In the genomic region with DNA sequence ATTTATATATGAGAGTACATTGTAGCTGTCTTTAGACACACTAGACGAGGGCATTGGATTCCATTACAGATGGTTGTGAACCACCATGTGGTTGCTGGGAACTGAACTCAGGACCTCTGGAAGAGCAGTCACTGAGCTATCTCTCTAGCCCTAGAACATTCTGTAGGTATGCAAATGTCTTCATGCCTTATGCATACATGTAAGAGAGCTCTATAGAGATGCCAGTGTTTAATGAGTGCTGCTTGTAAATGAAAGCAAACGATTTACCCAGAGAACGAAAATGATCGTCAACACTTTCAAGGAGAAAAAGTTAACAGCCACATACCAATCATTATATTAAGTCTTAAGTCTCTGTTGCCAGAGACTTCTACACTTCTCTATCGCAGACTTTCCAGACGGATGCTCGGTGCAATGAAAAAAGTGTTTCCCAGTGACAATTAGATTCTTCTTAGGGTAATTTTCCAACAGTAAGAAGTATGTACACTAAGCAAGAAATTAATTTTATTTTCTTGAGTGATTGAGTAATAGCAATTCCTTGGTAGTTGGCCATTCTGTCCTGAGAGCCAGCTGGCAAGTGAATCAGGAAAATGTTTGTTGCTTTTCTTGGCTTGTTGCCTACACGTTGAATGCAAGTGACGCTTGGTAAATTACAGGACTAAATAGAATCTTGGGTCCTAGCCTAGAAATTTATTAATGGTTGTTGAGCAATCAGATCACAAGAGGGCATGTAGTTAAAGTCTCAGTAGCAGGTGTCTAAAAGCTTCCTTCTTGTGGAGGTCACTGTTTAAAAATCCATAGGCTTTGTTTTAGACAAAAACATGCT, we compare ENCODE assay signal across 9 mouse cellular contexts.
DNase-seq lines count a peak whose midpoint lies in the region; ATAC-seq and TF ChIP-seq lines count a peak whose summit lies in the region.
"Had no signal": no experiment of that assay in that cellular context is flagged by ENCODE, and none has a peak within 500 bp of the region (broad histone marks: within the 10 kb centered on the region; RNA-seq: fewer than 3 reads in every experiment).

No protein-coding gene starts in this region.

- H3K4me3 ChIP-seq in kidney, embryonic 15.5 days (replicated peaks), result no peak overlapping the region
- no peak overlapping the region for H3K4me3 ChIP-seq in forebrain, embryonic 15.5 days
- H3K4me3 ChIP-seq in lung, embryonic 14.5 days (ENCODE audit: low read depth, low read length), result no peak overlapping the region
- no peak overlapping the region for H3K4me3 ChIP-seq in intestine, postnatal 0 days (ENCODE audit: low read depth, low read length)
- H3K4me3 ChIP-seq in liver, embryonic 12.5 days, result no peak overlapping the region
- H3K4me3 ChIP-seq: liver, embryonic 13.5 days had no signal

- no peaks in the 10 kb centered on the region for H3K27me3 ChIP-seq in kidney, embryonic 15.5 days
- no peaks in the 10 kb centered on the region for H3K27me3 ChIP-seq in forebrain, embryonic 15.5 days
- no peaks in the 10 kb centered on the region for H3K27me3 ChIP-seq in lung, embryonic 14.5 days (ENCODE audit: insufficient read depth, low read length)
- no peaks in the 10 kb centered on the region for H3K27me3 ChIP-seq in intestine, postnatal 0 days (replicated peaks; ENCODE audit: control insufficient read depth, insufficient read depth, low read length)
- no peaks in the 10 kb centered on the region for H3K27me3 ChIP-seq in liver, embryonic 12.5 days (replicated peaks)
- H3K27me3 ChIP-seq: liver, embryonic 13.5 days had no signal

- no peaks in the 10 kb centered on the region for H3K9me3 ChIP-seq in kidney, embryonic 15.5 days (replicated peaks)
- no peaks in the 10 kb centered on the region for H3K9me3 ChIP-seq in forebrain, embryonic 15.5 days
- no peaks in the 10 kb centered on the region for H3K9me3 ChIP-seq in lung, embryonic 14.5 days (ENCODE audit: low read depth, low read length)
- H3K9me3 ChIP-seq in intestine, postnatal 0 days (ENCODE audit: control insufficient read depth), result no peaks in the 10 kb centered on the region
- 0 out of 2 replicates have a peak, but pooled peaks cover 4% of the 10 kb centered on the region for H3K9me3 ChIP-seq in liver, embryonic 12.5 days (replicated peaks)
- H3K9me3 ChIP-seq: liver, embryonic 13.5 days had no signal

- H3K36me3 ChIP-seq in kidney, embryonic 15.5 days, result no peaks in the 10 kb centered on the region
- no peaks in the 10 kb centered on the region for H3K36me3 ChIP-seq in forebrain, embryonic 15.5 days
- H3K36me3 ChIP-seq in lung, embryonic 14.5 days (ENCODE audit: insufficient read depth), result no peaks in the 10 kb centered on the region
- H3K36me3 ChIP-seq in intestine, postnatal 0 days (ENCODE audit: control insufficient read depth, insufficient read depth), result no peaks in the 10 kb centered on the region
- H3K36me3 ChIP-seq in liver, embryonic 12.5 days, result no peaks in the 10 kb centered on the region
- H3K36me3 ChIP-seq: liver, embryonic 13.5 days had no signal

- intact Hi-C loops in left cerebral cortex, postnatal 25 days (cut with DNase I), result no loop called here

- no peak overlapping the region for H3K4me2 ChIP-seq in kidney, embryonic 15.5 days
- H3K4me2 ChIP-seq in forebrain, embryonic 15.5 days (replicated peaks), result no peak overlapping the region
- H3K4me2 ChIP-seq in lung, embryonic 14.5 days, result no peak overlapping the region
- no peak overlapping the region for H3K4me2 ChIP-seq in intestine, postnatal 0 days (replicated peaks; ENCODE audit: low read depth)
- H3K4me2 ChIP-seq in liver, embryonic 12.5 days, result no peak overlapping the region
- H3K4me2 ChIP-seq: liver, embryonic 13.5 days had no signal

- no peak overlapping the region for H3K9ac ChIP-seq in kidney, embryonic 15.5 days
- H3K9ac ChIP-seq in forebrain, embryonic 15.5 days (replicated peaks), result no peak overlapping the region
- no peak overlapping the region for H3K9ac ChIP-seq in lung, embryonic 14.5 days
- no peak overlapping the region for H3K9ac ChIP-seq in intestine, postnatal 0 days (ENCODE audit: low read depth, low read length)
- no peak overlapping the region for H3K9ac ChIP-seq in liver, embryonic 12.5 days
- H3K9ac ChIP-seq: liver, embryonic 13.5 days had no signal

- H3K4me1 ChIP-seq in kidney, embryonic 15.5 days, result no peaks in the 10 kb centered on the region
- peaks cover 11% of the 10 kb centered on the region for H3K4me1 ChIP-seq in forebrain, embryonic 15.5 days
- no peaks in the 10 kb centered on the region for H3K4me1 ChIP-seq in lung, embryonic 14.5 days (ENCODE audit: insufficient read depth)
- no peaks in the 10 kb centered on the region for H3K4me1 ChIP-seq in intestine, postnatal 0 days (replicated peaks; ENCODE audit: control insufficient read depth, insufficient read depth, low read length)
- no peaks in the 10 kb centered on the region for H3K4me1 ChIP-seq in liver, embryonic 12.5 days
- H3K4me1 ChIP-seq: liver, embryonic 13.5 days had no signal

- TF ChIP-seq CTCF in lung, embryonic 14.5 days (IDR thresholded peaks at IDR 0.05; ENCODE audit: low read depth), result no peak
- TF ChIP-seq CTCF in intestine, postnatal 0 days (IDR thresholded peaks at IDR 0.05; ENCODE audit: low read depth), result no peak

- DNase-seq in kidney, adult 11 months, result peak; percentile 62
- peak; percentile 51 for DNase-seq in adrenal gland, postnatal 14 days
- peak; percentile 91 for DNase-seq in lung, embryonic 14.5 days
- no peak for DNase-seq in left cerebral cortex, postnatal 25 days (ENCODE audit: low spot score in 2 of 2)
- DNase-seq: liver, embryonic 13.5 days had no signal

- WGBS in kidney, embryonic 15.5 days, result 72% methylated on average over 9 of the region's 9 CpGs
- 24% methylated on average over 9 of the region's 9 CpGs for WGBS in forebrain, embryonic 15.5 days
- 55% methylated on average over 9 of the region's 9 CpGs for WGBS in lung, embryonic 14.5 days
- WGBS in intestine, postnatal 0 days, result 71% methylated on average over 9 of the region's 9 CpGs
- WGBS in liver, embryonic 12.5 days (ENCODE audit: insufficient replicate concordance), result 78% methylated on average over 9 of the region's 9 CpGs

- no peak for ATAC-seq in kidney, embryonic 15.5 days (replicated peaks; ENCODE audit: low FRiP score)
- peak; percentile 76 for ATAC-seq in forebrain, embryonic 15.5 days (replicated peaks)
- ATAC-seq in lung, embryonic 14.5 days (ENCODE audit: insufficient read depth), result peak; percentile 80
- no peak for ATAC-seq in intestine, postnatal 0 days
- no peak for ATAC-seq in liver, embryonic 12.5 days

- H3K27ac ChIP-seq in kidney, embryonic 15.5 days, result no peak overlapping the region
- peak overlapping the region; percentile 55 for H3K27ac ChIP-seq in forebrain, embryonic 15.5 days (replicated peaks)
- H3K27ac ChIP-seq in lung, embryonic 14.5 days (ENCODE audit: low read depth), result no peak overlapping the region
- H3K27ac ChIP-seq in intestine, postnatal 0 days (ENCODE audit: low read depth, low read length), result no peak overlapping the region
- no peak overlapping the region for H3K27ac ChIP-seq in liver, embryonic 12.5 days
- H3K27ac ChIP-seq: liver, embryonic 13.5 days had no signal

Comparison
In these comparisons a context has a peak if more than half of its experiments do, and no peak if none do; other contexts are left out.
1. DNase-seq: peak in kidney, adult 11 months (single experiment), adrenal gland, postnatal 14 days (single experiment) and lung, embryonic 14.5 days (single experiment); none in left cerebral cortex, postnatal 25 days (0 of 2).
2. ATAC-seq: peak in forebrain, embryonic 15.5 days (single experiment) and lung, embryonic 14.5 days (single experiment); none in kidney, embryonic 15.5 days (single experiment), intestine, postnatal 0 days (single experiment) and liver, embryonic 12.5 days (single experiment).